9 mouse cellular contexts compared by ENCODE assay signal in genomic region chr19:7605930-7606783, GRCm38 (mm10). TPM values are rescaled to one million over a fixed set of nuclear protein-coding genes. Genes with fewer than 3 reads are reported as not detected.
A peak's percentile ranks its signal among the peaks of the same experiment; 100 is the strongest.
DNase-seq lines count a peak whose midpoint lies in the region; ATAC-seq and TF ChIP-seq lines count a peak whose summit lies in the region.
"Had no signal": no experiment of that assay in that cellular context is flagged by ENCODE, and none has a peak within 500 bp of the region (broad histone marks: within the 10 kb centered on the region; RNA-seq: fewer than 3 reads in every experiment).

No protein-coding gene starts in this region.

- H3K36me3 ChIP-seq in CH12.LX (replicated peaks in 1 of 2; ENCODE audit: control insufficient read depth in 1 of 2, insufficient read depth in 1 of 2, low read length in 1 of 2) = no peaks in the 10 kb centered on the region
- no peaks in the 10 kb centered on the region for H3K36me3 ChIP-seq in forebrain, postnatal 0 days (ENCODE audit: insufficient read depth)
- no peaks in the 10 kb centered on the region for H3K36me3 ChIP-seq in limb, embryonic 13.5 days
- H3K36me3 ChIP-seq in neural tube, embryonic 11.5 days (ENCODE audit: control insufficient read depth, insufficient read depth, low read length) = no peaks in the 10 kb centered on the region

- H3K4me1 ChIP-seq in CH12.LX (ENCODE audit: control insufficient read depth in 1 of 2, insufficient read depth in 2 of 2) = no peaks in the 10 kb centered on the region
- peaks cover 11% of the 10 kb centered on the region; the same call in 1 of the 2 replicates for H3K4me1 ChIP-seq in forebrain, postnatal 0 days (ENCODE audit: insufficient read depth)
- peaks cover 32% of the 10 kb centered on the region for H3K4me1 ChIP-seq in limb, embryonic 13.5 days
- peaks cover 2% of the 10 kb centered on the region; the same call in 1 of the 2 replicates for H3K4me1 ChIP-seq in neural tube, embryonic 11.5 days (ENCODE audit: control insufficient read depth, insufficient read depth, low read length)

- TF ChIP-seq POLR2A in CH12.LX (IDR thresholded peaks at IDR 0.05; ENCODE audit: low read depth, low read length) = no peak

- in situ Hi-C loops in CH12.LX (cut with MboI; ENCODE audit: low pct_ligation_motif_present, low pct_unique_long_range_greater_than_20kb, low sequenced_read_pairs) = no loop called here

- DNase-seq in CH12.LX (ENCODE audit: extremely low read depth) (no peak), adipocyte (ENCODE audit: low spot score) (peak; percentile 81)
- peak; percentile 83 for DNase-seq in forebrain, postnatal 0 days
- peak; percentile 85 for DNase-seq in kidney, adult 9 months
- DNase-seq in neural tube, embryonic 11.5 days (ENCODE audit: low spot score) = no peak
- DNase-seq in thymus, postnatal 36 days = no peak
- no peak for DNase-seq in natural killer cell, adult 2 months (ENCODE audit: low spot score in 2 of 2)

- peak; percentile 11 for TF ChIP-seq RAD21 in CH12.LX (IDR thresholded peaks at IDR 0.05; ENCODE audit: low read depth, low read length)

- peak; percentile 88 for ATAC-seq in forebrain, postnatal 0 days
- ATAC-seq in limb, embryonic 13.5 days (ENCODE audit: low FRiP score, low read depth) = peak; percentile 84
- ATAC-seq in neural tube, embryonic 11.5 days (ENCODE audit: insufficient read depth, low FRiP score, low TSS enrichment) = no peak

- no peak for TF ChIP-seq EP300 in CH12.LX (IDR thresholded peaks at IDR 0.05; ENCODE audit: low read length)

- no peak overlapping the region for H3K27ac ChIP-seq in CH12.LX (ENCODE audit: insufficient read depth, low read depth)
- H3K27ac ChIP-seq in forebrain, postnatal 0 days (ENCODE audit: low read depth, low read length) = peak overlapping the region; percentile 40; the same call in 1 of the 2 replicates
- H3K27ac ChIP-seq in limb, embryonic 13.5 days = peak overlapping the region; percentile 74
- no peak overlapping the region for H3K27ac ChIP-seq in neural tube, embryonic 11.5 days (ENCODE audit: low read depth, low read length)

- no peak overlapping the region for H3K9ac ChIP-seq in CH12.LX (ENCODE audit: insufficient read depth, low read depth)
- H3K9ac ChIP-seq in forebrain, postnatal 0 days = peak overlapping the region; percentile 15
- peak overlapping the region; percentile 40 for H3K9ac ChIP-seq in limb, embryonic 13.5 days
- no peak overlapping the region for H3K9ac ChIP-seq in neural tube, embryonic 11.5 days (ENCODE audit: low read length)

- no peak overlapping the region for H3K4me2 ChIP-seq in CH12.LX (ENCODE audit: insufficient read depth, low read depth, poor library complexity, severe bottlenecking)
- peak overlapping the region; percentile 70 for H3K4me2 ChIP-seq in forebrain, postnatal 0 days (ENCODE audit: low read depth)
- peak overlapping the region; percentile 68 for H3K4me2 ChIP-seq in limb, embryonic 13.5 days (replicated peaks)
- peak overlapping the region; percentile 38 for H3K4me2 ChIP-seq in neural tube, embryonic 11.5 days (ENCODE audit: low read depth)

- no peaks in the 10 kb centered on the region for H3K9me3 ChIP-seq in CH12.LX (replicated peaks; ENCODE audit: low read length)
- no peaks in the 10 kb centered on the region for H3K9me3 ChIP-seq in forebrain, postnatal 0 days (ENCODE audit: low read length)
- no peaks in the 10 kb centered on the region for H3K9me3 ChIP-seq in limb, embryonic 13.5 days
- H3K9me3 ChIP-seq in neural tube, embryonic 11.5 days (ENCODE audit: control insufficient read depth, low read length) = no peaks in the 10 kb centered on the region

- under 1% methylated on average over 15 of the region's 15 CpGs for WGBS in forebrain, postnatal 0 days
- WGBS in limb, embryonic 13.5 days = 2% methylated on average over 15 of the region's 15 CpGs
- WGBS in neural tube, embryonic 11.5 days = 4% methylated on average over 15 of the region's 15 CpGs

- H3K79me2 ChIP-seq in CH12.LX (replicated peaks; ENCODE audit: control insufficient read depth, extremely low read depth, insufficient read depth, poor library complexity, severe bottlenecking) = no peaks in the 10 kb centered on the region

- no peaks in the 10 kb centered on the region for H3K27me3 ChIP-seq in CH12.LX (replicated peaks)
- no peaks in the 10 kb centered on the region for H3K27me3 ChIP-seq in forebrain, postnatal 0 days (ENCODE audit: insufficient read depth, low read length)
- H3K27me3 ChIP-seq in limb, embryonic 13.5 days = no peaks in the 10 kb centered on the region
- H3K27me3 ChIP-seq in neural tube, embryonic 11.5 days (ENCODE audit: control insufficient read depth, insufficient read depth, low read length) = no peaks in the 10 kb centered on the region

- H3K4me3 ChIP-seq in CH12.LX (replicated peaks in 1 of 3; ENCODE audit: low read depth in 2 of 3, low read length in 2 of 3, poor library complexity in 1 of 3) = no peak overlapping the region
- H3K4me3 ChIP-seq in forebrain, postnatal 0 days (ENCODE audit: low read depth, low read length) = peak overlapping the region; percentile 38
- H3K4me3 ChIP-seq in limb, embryonic 13.5 days = peak overlapping the region; percentile 36
- peak overlapping the region; percentile 4; the same call in 1 of the 2 replicates for H3K4me3 ChIP-seq in neural tube, embryonic 11.5 days (ENCODE audit: low read depth, low read length)

- dilution Hi-C loops in CH12.LX (cut with MboI; ENCODE audit: extremely low pct_ligation_motif_present, extremely low pct_unique_long_range_greater_than_20kb, low sequenced_read_pairs) = no loop called here

- TF ChIP-seq CTCF in CH12.LX (conservative IDR thresholded peaks at IDR 0.05 in 1 of 2, IDR thresholded peaks at IDR 0.05 in 1 of 2; ENCODE audit: low read depth in 2 of 2, low read length in 2 of 2) = no peak
- TF ChIP-seq CTCF in forebrain, postnatal 0 days (IDR thresholded peaks at IDR 0.05; ENCODE audit: low read depth) = 0 out of 2 replicates have a peak, but pooled peaks have one; percentile 13

TF ChIP-seq in CH12.LX, 34 proteins besides CTCF, POLR2A, EP300 and RAD21:
- TF ChIP-seq USF2 (conservative IDR thresholded peaks at IDR 0.05; ENCODE audit: low read depth, low read length) (no peak), NRF1 (IDR thresholded peaks at IDR 0.05; ENCODE audit: low read depth, low read length) (no peak), CHD1 (IDR thresholded peaks at IDR 0.05; ENCODE audit: low read depth, low read length) (no peak), ZMIZ1 (IDR thresholded peaks at IDR 0.05; ENCODE audit: low read depth, low read length) (no peak), E2F4 (IDR thresholded peaks at IDR 0.05; ENCODE audit: insufficient replicate concordance, low read depth, low read length) (no peak), PAX5 (IDR thresholded peaks at IDR 0.05; ENCODE audit: low read length) (no peak), TBP (conservative IDR thresholded peaks at IDR 0.05; ENCODE audit: low read depth, low read length) (no peak), ZNF384 (IDR thresholded peaks at IDR 0.05; ENCODE audit: low read depth, low read length) (no peak), TCF12 (IDR thresholded peaks at IDR 0.05; ENCODE audit: low read depth, low read length) (no peak), SIN3A (IDR thresholded peaks at IDR 0.05; ENCODE audit: low read length) (no peak), RCOR1 (conservative IDR thresholded peaks at IDR 0.05; ENCODE audit: low read depth, low read length) (no peak), ETS1 (conservative IDR thresholded peaks at IDR 0.05; ENCODE audit: low read depth, low read length) (no peak), KAT2A (IDR thresholded peaks at IDR 0.05; ENCODE audit: insufficient replicate concordance, low read length) (no peak), IRF4 (IDR thresholded peaks at IDR 0.05; ENCODE audit: low read depth, low read length) (no peak), NELFE (IDR thresholded peaks at IDR 0.05; ENCODE audit: low read depth, low read length) (no peak), MYC (IDR thresholded peaks at IDR 0.05; ENCODE audit: low read depth, low read length) (no peak), ELF1 (IDR thresholded peaks at IDR 0.05; ENCODE audit: low read depth, low read length) (no peak), HCFC1 (IDR thresholded peaks at IDR 0.05; ENCODE audit: low read depth, low read length) (no peak)

RNA-seq across cellular contexts. Expression of gene Lgals12, which starts 0.8 kb away (rescaled TPM):
- total RNA-seq in CH12.LX (2012; rRNA removed) = not detected in 2 replicates
- not detected in 2 replicates for total RNA-seq in CH12.LX (2014; rRNA removed)
- polyA plus RNA-seq in CH12.LX (2012; ENCODE audit: insufficient read length, low read depth) = not detected in 2 replicates
- total RNA-seq in forebrain, postnatal 0 days (2014; rRNA removed) = 0.19 and 0.38 TPM in 2 replicates
- polyA plus RNA-seq in forebrain, postnatal 0 days (2015; fragmentation: Nextera tagmentation; extraction: Ambion mirVana) = 0.10 and 0.21 TPM in 2 replicates
- polyA plus RNA-seq in limb, embryonic 13.5 days (2015; fragmentation: Nextera tagmentation; extraction: Ambion mirVana) = 0.36 TPM in 2 replicates
- not detected in 2 replicates for polyA plus RNA-seq in neural tube, embryonic 11.5 days (2014; fragmentation: Nextera tagmentation; extraction: Ambion mirVana)
- total RNA-seq: neutrophil, adult 5-6 weeks had no signal

RNA-seq across cellular contexts. Expression of gene Hrasls5, which starts 6.2 kb away (rescaled TPM):
- total RNA-seq in CH12.LX (2012; rRNA removed) (not detected in 2 replicates), CH12.LX (2014; rRNA removed) (not detected in 2 replicates)
- not detected in 2 replicates for polyA plus RNA-seq in CH12.LX (2012; ENCODE audit: insufficient read length, low read depth)
- total RNA-seq in forebrain, postnatal 0 days (2014; rRNA removed) = not detected in 2 replicates
- polyA plus RNA-seq in forebrain, postnatal 0 days (2015; fragmentation: Nextera tagmentation; extraction: Ambion mirVana) = 0.29 TPM in 1 of 2 replicates, not detected in the other
- 0.18 TPM in 1 of 2 replicates, not detected in the other for polyA plus RNA-seq in limb, embryonic 13.5 days (2015; fragmentation: Nextera tagmentation; extraction: Ambion mirVana)
- not detected in 2 replicates for polyA plus RNA-seq in neural tube, embryonic 11.5 days (2014; fragmentation: Nextera tagmentation; extraction: Ambion mirVana)
- total RNA-seq: neutrophil, adult 5-6 weeks had no signal

RNA-seq across cellular contexts. Expression of gene Pla2g16, which starts 48.9 kb away (rescaled TPM):
- total RNA-seq in CH12.LX (2012; rRNA removed) (19.9 and 28.2 TPM in 2 replicates), CH12.LX (2014; rRNA removed) (17.9 and 19.5 TPM in 2 replicates)
- 12.5 and 15.4 TPM in 2 replicates for polyA plus RNA-seq in CH12.LX (2012; ENCODE audit: insufficient read length, low read depth)
- total RNA-seq in forebrain, postnatal 0 days (2014; rRNA removed) = 4.8 and 6.6 TPM in 2 replicates
- polyA plus RNA-seq in forebrain, postnatal 0 days (2015; fragmentation: Nextera tagmentation; extraction: Ambion mirVana) = 6.0 and 6.5 TPM in 2 replicates
- 8.5 and 8.8 TPM in 2 replicates for polyA plus RNA-seq in limb, embryonic 13.5 days (2015; fragmentation: Nextera tagmentation; extraction: Ambion mirVana)
- polyA plus RNA-seq in neural tube, embryonic 11.5 days (2014; fragmentation: Nextera tagmentation; extraction: Ambion mirVana) = 3.4 and 5.0 TPM in 2 replicates

Comparison
In these comparisons a context has a peak if more than half of its experiments do, and no peak if none do; other contexts are left out.
1. DNase-seq: peak in adipocyte (single experiment), forebrain, postnatal 0 days (single experiment) and kidney, adult 9 months (single experiment); none in CH12.LX (single experiment), neural tube, embryonic 11.5 days (single experiment), thymus, postnatal 36 days (0 of 2) and natural killer cell, adult 2 months (0 of 2).
2. H3K27ac ChIP-seq: peak in forebrain, postnatal 0 days (single experiment) and limb, embryonic 13.5 days (single experiment); none in CH12.LX (single experiment) and neural tube, embryonic 11.5 days (single experiment).
3. H3K4me3 ChIP-seq: peak in forebrain, postnatal 0 days (single experiment), limb, embryonic 13.5 days (single experiment) and neural tube, embryonic 11.5 days (single experiment); none in CH12.LX (0 of 3).
4. H3K9ac ChIP-seq: peak in forebrain, postnatal 0 days (single experiment) and limb, embryonic 13.5 days (single experiment); none in CH12.LX (single experiment) and neural tube, embryonic 11.5 days (single experiment).